Mouse (Mus musculus): ENCODE measurements at regions not wholly inside any gene's neighbourhood (a gene's known extent, or its start where the extent isn't known, plus 50 kb on each side); places are given as distances from the start of the nearest gene placed in this dataset.

- Histone ChIP-seq H3K4me1 (ENCODE audit: control insufficient read depth, insufficient read depth, low read length) (peaks cover 35% of the 10 kb centered on the region), H3K27me3 (replicated peaks; ENCODE audit: control insufficient read depth, insufficient read depth, low read length) (no peaks in the 10 kb centered on the region), H3K4me3 (ENCODE audit: low read depth, low read length) (no peak overlapping the region), H3K9ac (ENCODE audit: low read depth, low read length) (peak overlapping the region; percentile 50), H3K4me2 (ENCODE audit: low read depth, low read length) (peak overlapping the region; percentile 33; the same call in 1 of the 2 replicates), H3K27ac (replicated peaks; ENCODE audit: low read depth, low read length) (peak overlapping the region; percentile 91), H3K9me3 (ENCODE audit: control insufficient read depth, low read length) (no peaks in the 10 kb centered on the region), H3K36me3 (ENCODE audit: control insufficient read depth, insufficient read depth, low read length) (no peaks in the 10 kb centered on the region)
- 3% methylated on average over 4 of the region's 4 CpGs for WGBS
- DNase-seq (ENCODE audit: low spot score) (peak; percentile 82), ATAC-seq (ENCODE audit: low read depth) (0 out of 2 replicates have a peak, but pooled peaks have one; percentile 5)
Measured at GRCm38 (mm10) chr6:50808126-50808525, 153.9 kb upstream of the Npvf start.

GRCm38 (mm10) chr6:50808811-50809668, 154.8 kb upstream of the Npvf start:
- ATAC-seq (ENCODE audit: low read depth) (no peak), DNase-seq (ENCODE audit: low spot score) (no peak)
- no peaks in the 10 kb centered on the region for H3K36me3 ChIP-seq (ENCODE audit: control insufficient read depth, insufficient read depth, low read length)
- peak overlapping the region; percentile 38 for H3K9ac ChIP-seq (ENCODE audit: low read depth, low read length)
- no peaks in the 10 kb centered on the region for H3K27me3 ChIP-seq (replicated peaks; ENCODE audit: control insufficient read depth, insufficient read depth, low read length)
- H3K4me2 ChIP-seq (ENCODE audit: low read depth, low read length), result peak overlapping the region; percentile 13
- H3K27ac ChIP-seq (replicated peaks; ENCODE audit: low read depth, low read length), result peak overlapping the region; percentile 91
- H3K4me1 ChIP-seq (ENCODE audit: control insufficient read depth, insufficient read depth, low read length), result peaks cover 37% of the 10 kb centered on the region
- WGBS, result 23% methylated on average over 24 of the region's 24 CpGs
- H3K4me3 ChIP-seq (ENCODE audit: low read depth, low read length), result no peak overlapping the region
- no peaks in the 10 kb centered on the region for H3K9me3 ChIP-seq (ENCODE audit: control insufficient read depth, low read length)

- H3K27me3 ChIP-seq (replicated peaks; ENCODE audit: control insufficient read depth, insufficient read depth, low read length), result no peaks in the 10 kb centered on the region
- H3K9me3 ChIP-seq (ENCODE audit: control insufficient read depth, low read length), result no peaks in the 10 kb centered on the region
- ATAC-seq (ENCODE audit: low read depth) (no peak), DNase-seq (ENCODE audit: low spot score) (no peak)
- no peak overlapping the region for H3K4me3 ChIP-seq (ENCODE audit: low read depth, low read length)
- H3K36me3 ChIP-seq (ENCODE audit: control insufficient read depth, insufficient read depth, low read length), result no peaks in the 10 kb centered on the region
- peaks cover 37% of the 10 kb centered on the region for H3K4me1 ChIP-seq (ENCODE audit: control insufficient read depth, insufficient read depth, low read length)
- 44% methylated on average over 4 of the region's 4 CpGs for WGBS
- peak overlapping the region; percentile 91 for H3K27ac ChIP-seq (replicated peaks; ENCODE audit: low read depth, low read length)
- H3K9ac ChIP-seq (ENCODE audit: low read depth, low read length), result peak overlapping the region; percentile 38; the same call in 1 of the 2 replicates
- H3K4me2 ChIP-seq (ENCODE audit: low read depth, low read length), result no peak overlapping the region
Measured at GRCm38 (mm10) chr6:50809669-50809983, 155.4 kb upstream of the Npvf start.

GRCm38 (mm10) chr6:50814936-50815500, 160.8 kb upstream of the Npvf start:
- Histone ChIP-seq H3K4me3 (ENCODE audit: low read depth, low read length) (no peak overlapping the region), H3K4me1 (ENCODE audit: control insufficient read depth, insufficient read depth, low read length) (peaks cover 21% of the 10 kb centered on the region), H3K27ac (replicated peaks; ENCODE audit: low read depth, low read length) (peak overlapping the region; percentile 49), H3K4me2 (ENCODE audit: low read depth, low read length) (no peak overlapping the region), H3K9ac (ENCODE audit: low read depth, low read length) (no peak overlapping the region), H3K9me3 (ENCODE audit: control insufficient read depth, low read length) (no peaks in the 10 kb centered on the region), H3K27me3 (replicated peaks; ENCODE audit: control insufficient read depth, insufficient read depth, low read length) (no peaks in the 10 kb centered on the region), H3K36me3 (ENCODE audit: control insufficient read depth, insufficient read depth, low read length) (no peaks in the 10 kb centered on the region)
- ATAC-seq (ENCODE audit: low read depth), result peak; percentile 45; the same call in 1 of the 2 replicates
- peak; percentile 75 for DNase-seq (ENCODE audit: low spot score)
- 41% methylated on average over 10 of the region's 10 CpGs for WGBS

- DNase-seq (ENCODE audit: low spot score), result peak; percentile 43
- peak overlapping the region; percentile 49 for H3K27ac ChIP-seq (replicated peaks; ENCODE audit: low read depth, low read length)
- H3K4me1 ChIP-seq (ENCODE audit: control insufficient read depth, insufficient read depth, low read length), result peaks cover 23% of the 10 kb centered on the region
Measured at GRCm38 (mm10) chr6:50815579-50815978, 161.3 kb upstream of the Npvf start.

GRCm38 (mm10) chr6:50817430-50817829, 163.2 kb upstream of the Npvf start:
- DNase-seq (ENCODE audit: low spot score), result peak; percentile 46
- H3K27me3 ChIP-seq (replicated peaks; ENCODE audit: control insufficient read depth, insufficient read depth, low read length), result no peaks in the 10 kb centered on the region
- 0 out of 2 replicates have a peak overlapping the region, but pooled peaks have one; percentile 22 for H3K27ac ChIP-seq (replicated peaks; ENCODE audit: low read depth, low read length)
- no peak overlapping the region for H3K4me2 ChIP-seq (ENCODE audit: low read depth, low read length)
- no peak for ATAC-seq (ENCODE audit: low read depth)
- H3K9ac ChIP-seq (ENCODE audit: low read depth, low read length), result no peak overlapping the region
- H3K4me3 ChIP-seq (ENCODE audit: low read depth, low read length), result no peak overlapping the region
- peaks cover 29% of the 10 kb centered on the region for H3K4me1 ChIP-seq (ENCODE audit: control insufficient read depth, insufficient read depth, low read length)
- no peaks in the 10 kb centered on the region for H3K9me3 ChIP-seq (ENCODE audit: control insufficient read depth, low read length)
- no peaks in the 10 kb centered on the region for H3K36me3 ChIP-seq (ENCODE audit: control insufficient read depth, insufficient read depth, low read length)
- 62% methylated on average over 10 of the region's 10 CpGs for WGBS

More at GRCm38 (mm10) chr6:50815579-50815978, 161.3 kb upstream of the Npvf start:
- Histone ChIP-seq H3K9me3 (ENCODE audit: control insufficient read depth, low read length) (no peaks in the 10 kb centered on the region), H3K27me3 (replicated peaks; ENCODE audit: control insufficient read depth, insufficient read depth, low read length) (no peaks in the 10 kb centered on the region), H3K36me3 (ENCODE audit: control insufficient read depth, insufficient read depth, low read length) (no peaks in the 10 kb centered on the region), H3K4me3 (ENCODE audit: low read depth, low read length) (no peak overlapping the region), H3K4me2 (ENCODE audit: low read depth, low read length) (no peak overlapping the region), H3K9ac (ENCODE audit: low read depth, low read length) (no peak overlapping the region)
- WGBS, result 45% methylated on average over 8 of the region's 8 CpGs
- no peak for ATAC-seq (ENCODE audit: low read depth)

GRCm38 (mm10) chr6:50818433-50818832, 164.2 kb upstream of the Npvf start:
- Histone ChIP-seq H3K4me2 (ENCODE audit: low read depth, low read length) (no peak overlapping the region), H3K36me3 (ENCODE audit: control insufficient read depth, insufficient read depth, low read length) (no peaks in the 10 kb centered on the region), H3K27ac (replicated peaks; ENCODE audit: low read depth, low read length) (peak overlapping the region; percentile 50; the same call in 1 of the 2 replicates), H3K9ac (ENCODE audit: low read depth, low read length) (no peak overlapping the region), H3K27me3 (replicated peaks; ENCODE audit: control insufficient read depth, insufficient read depth, low read length) (no peaks in the 10 kb centered on the region), H3K9me3 (ENCODE audit: control insufficient read depth, low read length) (no peaks in the 10 kb centered on the region), H3K4me3 (ENCODE audit: low read depth, low read length) (no peak overlapping the region), H3K4me1 (ENCODE audit: control insufficient read depth, insufficient read depth, low read length) (peaks cover 34% of the 10 kb centered on the region)
- ATAC-seq (ENCODE audit: low read depth), result no peak
- 91% methylated on average over 5 of the region's 5 CpGs for WGBS
- DNase-seq (ENCODE audit: low spot score), result no peak

- DNase-seq (ENCODE audit: low spot score), result peak; percentile 44
- WGBS, result 61% methylated on average over 10 of the region's 10 CpGs
Measured at GRCm38 (mm10) chr6:50818891-50819541, 164.8 kb upstream of the Npvf start.

More at GRCm38 (mm10) chr6:50818891-50819541, 164.8 kb upstream of the Npvf start:
- Histone ChIP-seq H3K4me3 (ENCODE audit: low read depth, low read length) (no peak overlapping the region), H3K4me2 (ENCODE audit: low read depth, low read length) (no peak overlapping the region), H3K27ac (replicated peaks; ENCODE audit: low read depth, low read length) (peak overlapping the region; percentile 50), H3K36me3 (ENCODE audit: control insufficient read depth, insufficient read depth, low read length) (no peaks in the 10 kb centered on the region), H3K9me3 (ENCODE audit: control insufficient read depth, low read length) (no peaks in the 10 kb centered on the region), H3K4me1 (ENCODE audit: control insufficient read depth, insufficient read depth, low read length) (peaks cover 40% of the 10 kb centered on the region), H3K9ac (ENCODE audit: low read depth, low read length) (no peak overlapping the region), H3K27me3 (replicated peaks; ENCODE audit: control insufficient read depth, insufficient read depth, low read length) (no peaks in the 10 kb centered on the region)
- ATAC-seq (ENCODE audit: low read depth), result no peak
